Comparison of ENCODE assay signal across 8 mouse cellular contexts in the genomic region with DNA sequence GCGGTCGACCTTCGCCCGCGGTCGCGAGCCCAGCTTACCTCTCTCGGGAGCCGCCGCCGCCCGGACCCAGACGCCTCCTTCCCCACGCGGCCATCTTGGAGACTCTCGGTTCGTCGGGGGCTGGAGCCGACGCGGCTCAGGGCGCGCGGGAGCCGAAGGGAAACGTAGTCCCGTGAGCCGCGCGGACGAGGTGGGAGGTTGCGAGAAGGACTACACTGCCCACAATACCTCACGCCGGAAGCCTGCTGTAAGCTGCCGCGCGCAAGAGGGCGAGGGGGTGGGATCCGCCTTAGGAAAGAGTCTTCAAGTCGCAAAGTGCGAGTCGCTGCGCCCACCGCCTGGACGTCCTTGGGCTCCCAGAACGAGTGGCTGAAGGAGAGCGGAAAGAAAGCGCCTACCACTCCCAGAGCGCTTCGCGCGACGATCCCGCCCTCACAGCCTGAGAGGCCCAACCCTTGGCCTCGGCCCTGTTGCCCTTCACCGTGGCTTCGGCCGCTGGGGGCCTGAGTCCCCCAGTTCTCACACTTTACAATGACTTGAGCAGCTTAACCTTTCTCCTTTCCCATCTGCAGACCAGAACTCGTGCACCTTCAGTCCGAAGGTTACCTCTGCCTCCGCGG. TPM values are rescaled to one million over a fixed set of nuclear protein-coding genes. Genes with fewer than 3 reads are reported as not detected.
DNase-seq lines count a peak whose midpoint lies in the region; ATAC-seq and TF ChIP-seq lines count a peak whose summit lies in the region.

TSS of gene Tmem11 (minus strand) at position 598 of the 620 bp plus-strand sequence.

- ATAC-seq in embryonic facial prominence, embryonic 15.5 days (ENCODE audit: insufficient number of reproducible peaks, low FRiP score, low TSS enrichment, low read depth) = peak; percentile 99
- ATAC-seq in limb, embryonic 14.5 days (ENCODE audit: low FRiP score, low read depth) = peak; percentile 98
- peak; percentile 99 for ATAC-seq in midbrain, postnatal 0 days (ENCODE audit: low FRiP score)

- 0 out of 2 replicates have a peak, but pooled peaks cover 5% of the 10 kb centered on the region for H3K36me3 ChIP-seq in embryonic facial prominence, embryonic 15.5 days
- no peaks in the 10 kb centered on the region for H3K36me3 ChIP-seq in limb, embryonic 14.5 days (ENCODE audit: control insufficient read depth, insufficient read depth, low read length)
- H3K36me3 ChIP-seq in midbrain, postnatal 0 days (ENCODE audit: insufficient read depth, low read length) = no peaks in the 10 kb centered on the region

- no peaks in the 10 kb centered on the region; the same call in 1 of the 2 replicates for H3K4me1 ChIP-seq in bone marrow, adult 2 months (ENCODE audit: control insufficient read depth, insufficient read depth, low read length)
- H3K4me1 ChIP-seq in embryonic facial prominence, embryonic 15.5 days = peaks cover 41% of the 10 kb centered on the region
- peaks cover 10% of the 10 kb centered on the region for H3K4me1 ChIP-seq in limb, embryonic 14.5 days (ENCODE audit: control insufficient read depth, insufficient read depth, low read length)
- no peaks in the 10 kb centered on the region; the same call in 1 of the 2 replicates for H3K4me1 ChIP-seq in midbrain, postnatal 0 days (ENCODE audit: insufficient read depth, low read length)

- peak within 1 kb of the TSS; percentile 74 for H3K4me3 ChIP-seq in bone marrow, adult 2 months (replicated peaks; ENCODE audit: control insufficient read depth, low read depth, low read length)
- H3K4me3 ChIP-seq in embryonic facial prominence, embryonic 15.5 days (replicated peaks) = peak within 1 kb of the TSS; percentile 99
- H3K4me3 ChIP-seq in limb, embryonic 14.5 days (replicated peaks; ENCODE audit: low read length) = peak within 1 kb of the TSS; percentile 94
- peak within 1 kb of the TSS; percentile 99 for H3K4me3 ChIP-seq in midbrain, postnatal 0 days (ENCODE audit: low read depth, low read length)

- TF ChIP-seq CTCF in bone marrow, adult 2 months (IDR thresholded peaks at IDR 0.05; ENCODE audit: control insufficient read depth, insufficient read depth, low read length) = peak; percentile 18; the same call in 1 of the 2 replicates
- TF ChIP-seq CTCF in midbrain, postnatal 0 days (IDR thresholded peaks at IDR 0.05) = peak; percentile 18; the same call in 1 of the 2 replicates

- peak; percentile 97 for DNase-seq in 416B (ENCODE audit: low read depth)
- DNase-seq in heart, adult 8-10 months (ENCODE audit: low spot score) = peak; percentile 94
- peak; percentile 98 for DNase-seq in kidney, adult 9 months
- peak; percentile 98 for DNase-seq in limb, embryonic 14.5 days (ENCODE audit: low spot score)
- peak; percentile 99 for DNase-seq in midbrain, postnatal 0 days (ENCODE audit: low spot score)
- DNase-seq in spleen, postnatal 14 days (ENCODE audit: low spot score in 2 of 2) = peak; percentile 83 to 90

- under 1% methylated on average over 62 of the region's 62 CpGs for WGBS in bone marrow, adult 2 months
- under 1% methylated on average over 62 of the region's 62 CpGs for WGBS in embryonic facial prominence, embryonic 15.5 days
- 0% methylated on average over 54 of the region's 62 CpGs for WGBS in limb, embryonic 14.5 days
- under 1% methylated on average over 53 of the region's 62 CpGs for WGBS in midbrain, postnatal 0 days

- H3K27ac ChIP-seq in bone marrow, adult 2 months (ENCODE audit: control insufficient read depth, insufficient read depth, low read depth, low read length, poor library complexity) = peak within 1 kb of the TSS; percentile 87
- peak within 1 kb of the TSS; percentile 98 for H3K27ac ChIP-seq in embryonic facial prominence, embryonic 15.5 days (replicated peaks)
- peak within 1 kb of the TSS; percentile 93 for H3K27ac ChIP-seq in limb, embryonic 14.5 days (replicated peaks; ENCODE audit: low read depth, low read length)
- peak within 1 kb of the TSS; percentile 84 for H3K27ac ChIP-seq in midbrain, postnatal 0 days (ENCODE audit: low read depth, low read length)

- peak within 1 kb of the TSS; percentile 69 for H3K4me2 ChIP-seq in embryonic facial prominence, embryonic 15.5 days (replicated peaks)
- peak within 1 kb of the TSS; percentile 57 for H3K4me2 ChIP-seq in limb, embryonic 14.5 days (replicated peaks; ENCODE audit: low read depth, low read length, severe bottlenecking)
- H3K4me2 ChIP-seq in midbrain, postnatal 0 days (ENCODE audit: low read depth, low read length, poor library complexity, severe bottlenecking) = peak within 1 kb of the TSS; percentile 75

- no peaks in the 10 kb centered on the region for H3K9me3 ChIP-seq in embryonic facial prominence, embryonic 15.5 days (replicated peaks)
- H3K9me3 ChIP-seq in limb, embryonic 14.5 days (ENCODE audit: control insufficient read depth, low read length) = no peaks in the 10 kb centered on the region
- H3K9me3 ChIP-seq in midbrain, postnatal 0 days (ENCODE audit: low read length) = no peaks in the 10 kb centered on the region

- peak within 1 kb of the TSS; percentile 91 for H3K9ac ChIP-seq in embryonic facial prominence, embryonic 15.5 days
- peak within 1 kb of the TSS; percentile 94 for H3K9ac ChIP-seq in limb, embryonic 14.5 days (ENCODE audit: low read depth, low read length, severe bottlenecking)
- H3K9ac ChIP-seq in midbrain, postnatal 0 days (replicated peaks; ENCODE audit: low read length, poor library complexity, severe bottlenecking) = peak within 1 kb of the TSS; percentile 86

- no peaks in the 10 kb centered on the region for H3K27me3 ChIP-seq in embryonic facial prominence, embryonic 15.5 days
- no peaks in the 10 kb centered on the region for H3K27me3 ChIP-seq in limb, embryonic 14.5 days (ENCODE audit: control insufficient read depth, insufficient read depth, low read length)
- H3K27me3 ChIP-seq in midbrain, postnatal 0 days (ENCODE audit: insufficient read depth, low read length) = no peaks in the 10 kb centered on the region

- TF ChIP-seq POLR2A in bone marrow, adult 2 months (IDR thresholded peaks at IDR 0.05; ENCODE audit: borderline replicate concordance, control insufficient read depth, low read depth, low read length) = peak; percentile 53; the same call in 1 of the 2 replicates
- TF ChIP-seq POLR2A in limb, embryonic 14.5 days (IDR thresholded peaks at IDR 0.05; ENCODE audit: borderline replicate concordance, extremely low read depth, insufficient read depth, insufficient read length) = peak; percentile 80; the same call in 1 of the 2 replicates

RNA-seq across cellular contexts. Expression of gene Tmem11, which starts in this region (rescaled TPM):
- polyA plus RNA-seq in bone marrow, adult 2 months (2011; ENCODE audit: insufficient read depth, insufficient read length, low replicate concordance, missing spikeins) = 17.5 and 25.7 TPM in 2 replicates
- polyA plus RNA-seq in embryonic facial prominence, embryonic 15.5 days (2015; fragmentation: Nextera tagmentation; extraction: Ambion mirVana) = 61.7 and 65.5 TPM in 2 replicates
- total RNA-seq in heart, adult 8-10 months (2022) = 10 to 100 TPM; 29.8 to 35.3 (median 31.1) TPM
- 82.5 and 88.5 TPM in 2 replicates for polyA plus RNA-seq in limb, embryonic 14.5 days (2012; rRNA removed)
- polyA plus RNA-seq in limb, embryonic 14.5 days (2014; fragmentation: Nextera tagmentation; extraction: Ambion mirVana) = 67.7 and 70.7 TPM in 2 replicates
- total RNA-seq in midbrain, postnatal 0 days (2014; rRNA removed) = 47.1 and 53.4 TPM in 2 replicates
- polyA plus RNA-seq in midbrain, postnatal 0 days (2015; fragmentation: Nextera tagmentation; extraction: Ambion mirVana) = 52.0 and 55.5 TPM in 2 replicates

Comparison
In these comparisons a context has a peak if more than half of its experiments do, and no peak if none do; other contexts are left out.
1. Peak in every context shown above with its lines: DNase-seq, ATAC-seq, H3K4me3 ChIP-seq and H3K27ac ChIP-seq.